Mouse (Mus musculus) MEL (cell line): ENCODE results near the gene Rnpep. TPM values are rescaled to one million over a fixed set of nuclear protein-coding genes. Genes with fewer than 3 reads are reported as not detected.

ENCODE experiments used
- DNase-seq: peaks from one replicate; pipeline ENCODE4 v3.0.0; 2011; ENCODE audit warnings: low read depth, low spot score
- H3K27ac ChIP-seq: 2 replicates; pipeline ENCODE4 v1.5.1; 2012; ENCODE audit warnings: low read depth, mild to moderate bottlenecking, control low read depth, low read length, moderate library complexity; ENCODE audit not compliant: control insufficient read depth
- H3K27me3 ChIP-seq, 2 experiments: fragments of 150-350 bp in 1 of 2; sonication (generic) in 1 of 2; 2 replicates each; pipeline ENCODE4 v1.6.1; 2012; ENCODE audit warnings: low read length in 2 of 2, mild to moderate bottlenecking in 2 of 2, improper control_type of control experiment in 1 of 2, moderate library complexity in 1 of 2; ENCODE audit not compliant: insufficient read depth in 2 of 2, control insufficient read depth in 1 of 2
- H3K36me3 ChIP-seq, 2 experiments: 2 replicates each; pipeline ENCODE4 v1.6.1; 2012 to 2014; ENCODE audit warnings: low read length in 2 of 2, improper control_type of control experiment in 1 of 2, inconsistent platforms in 1 of 2, mild to moderate bottlenecking in 1 of 2; ENCODE audit not compliant: insufficient read depth in 2 of 2, control insufficient read depth in 1 of 2
- H3K4me1 ChIP-seq, 2 experiments: fragments of 150-350 bp in 1 of 2; sonication (generic) in 1 of 2; 2 replicates each; pipeline ENCODE4 v1.6.1; 2012; ENCODE audit warnings: low read length in 2 of 2, improper control_type of control experiment in 1 of 2, mild to moderate bottlenecking in 1 of 2; ENCODE audit not compliant: insufficient read depth in 2 of 2, control insufficient read depth in 1 of 2
- H3K4me3 ChIP-seq, 2 experiments: fragments of 150-350 bp in 1 of 2; sonication (generic) in 1 of 2; 2 replicates each; pipeline ENCODE4 v1.5.1; 2012; ENCODE audit warnings: low read depth in 2 of 2, low read length in 2 of 2, mild to moderate bottlenecking in 2 of 2, moderate library complexity in 2 of 2, control low read depth in 1 of 2, improper control_type of control experiment in 1 of 2; ENCODE audit not compliant: control insufficient read depth in 1 of 2, insufficient read depth in 1 of 2
- H3K79me2 ChIP-seq: 2 replicates; pipeline ENCODE4 v1.6.1; 2012; ENCODE audit warnings: mild to moderate bottlenecking, low read length, moderate library complexity; ENCODE audit not compliant: control insufficient read depth, poor library complexity, insufficient read depth
- H3K9ac ChIP-seq: 2 replicates; pipeline ENCODE4 v1.6.1; 2012; ENCODE audit warnings: low read depth, mild to moderate bottlenecking, control low read depth, low read length, moderate library complexity; ENCODE audit not compliant: control insufficient read depth, poor library complexity, severe bottlenecking
- H3K9me3 ChIP-seq: fragments of 150-350 bp; sonication (generic); replicated peaks from 2 replicates; pipeline ENCODE4 v1.6.1; 2012; ENCODE audit warnings: mild to moderate bottlenecking, low read length, improper control_type of control experiment, moderate library complexity; ENCODE audit not compliant: insufficient read depth
- CHD1 ChIP-seq: IDR thresholded peaks from 2 replicates; pipeline ENCODE4 v1.6.1; 2012; ENCODE audit warnings: low read depth, mild to moderate bottlenecking, inconsistent platforms, low read length, improper control_type of control experiment
- CHD2 ChIP-seq: IDR thresholded peaks from 2 replicates; pipeline ENCODE4 v1.6.1; 2011; ENCODE audit warnings: low read length, improper control_type of control experiment
- CTCF ChIP-seq, 3 experiments: IDR thresholded peaks in 2 of 3; conservative IDR thresholded peaks in 1 of 3; 2 replicates each; pipeline ENCODE4 v1.5.1; 2011 to 2012; ENCODE audit warnings: low read length in 3 of 3, low read depth in 2 of 3, mild to moderate bottlenecking in 2 of 3, improper control_type of control experiment in 1 of 3, inconsistent platforms in 1 of 3, mixed read lengths in 1 of 3, moderate library complexity in 1 of 3; ENCODE audit not compliant: control insufficient read depth in 1 of 3, insufficient read depth in 1 of 3, poor library complexity in 1 of 3, severe bottlenecking in 1 of 3
- ELF1 ChIP-seq: IDR thresholded peaks from 2 replicates; pipeline ENCODE4 v1.6.1; 2014; ENCODE audit warnings: low read depth, mild to moderate bottlenecking, inconsistent platforms, low read length, improper control_type of control experiment, moderate library complexity
- ETS1 ChIP-seq: IDR thresholded peaks from 2 replicates; pipeline ENCODE4 v1.6.1; 2012; ENCODE audit warnings: low read depth, mild to moderate bottlenecking, inconsistent platforms, low read length, improper control_type of control experiment, moderate library complexity
- GABPA ChIP-seq: IDR thresholded peaks from 2 replicates; pipeline ENCODE4 v1.6.1; 2012; ENCODE audit warnings: low read depth, mild to moderate bottlenecking, inconsistent platforms, low read length, improper control_type of control experiment, moderate library complexity
- GATA1 ChIP-seq: IDR thresholded peaks from 2 replicates; pipeline ENCODE4 v1.6.1; 2011; ENCODE audit warnings: low read depth, low read length, improper control_type of control experiment
- HCFC1 ChIP-seq: IDR thresholded peaks from 2 replicates; pipeline ENCODE4 v1.6.1; 2012; ENCODE audit warnings: low read depth, mild to moderate bottlenecking, inconsistent platforms, low read length, improper control_type of control experiment, moderate library complexity
- JUND ChIP-seq: IDR thresholded peaks from 2 replicates; pipeline ENCODE4 v1.6.1; 2011; ENCODE audit warnings: low read depth, mild to moderate bottlenecking, improper control_type of control experiment, low read length
- KAT2A ChIP-seq: conservative IDR thresholded peaks from 2 replicates; pipeline ENCODE4 v1.6.1; 2012; ENCODE audit warnings: low read depth, low read length, improper control_type of control experiment, inconsistent platforms
- MAFK ChIP-seq: IDR thresholded peaks from 2 replicates; pipeline ENCODE4 v1.6.1; 2011; ENCODE audit warnings: low read depth, mild to moderate bottlenecking, low read length, improper control_type of control experiment, borderline replicate concordance
- MAZ ChIP-seq: IDR thresholded peaks from 2 replicates; pipeline ENCODE4 v1.6.1; 2012; ENCODE audit warnings: low read depth, mild to moderate bottlenecking, inconsistent platforms, low read length, improper control_type of control experiment
- MEF2A ChIP-seq: IDR thresholded peaks from 2 replicates; pipeline ENCODE4 v1.6.1; 2014; ENCODE audit warnings: low read depth, mild to moderate bottlenecking, inconsistent platforms, low read length, improper control_type of control experiment; ENCODE audit not compliant: poor library complexity, insufficient replicate concordance, severe bottlenecking; ENCODE audit errors: extremely low read depth
- MYB ChIP-seq: IDR thresholded peaks from 2 replicates; pipeline ENCODE4 v1.6.1; 2011; ENCODE audit warnings: mild to moderate bottlenecking, low read depth, low read length, improper control_type of control experiment
- NELFE ChIP-seq: IDR thresholded peaks from 2 replicates; pipeline ENCODE4 v1.6.1; 2011; ENCODE audit warnings: low read depth, low read length, improper control_type of control experiment
- NRF1 ChIP-seq: IDR thresholded peaks from 2 replicates; pipeline ENCODE4 v1.6.1; 2014; ENCODE audit warnings: low read depth, mild to moderate bottlenecking, inconsistent platforms, low read length, improper control_type of control experiment, moderate library complexity; ENCODE audit not compliant: poor library complexity, insufficient read depth, severe bottlenecking
- POLR2A ChIP-seq, 2 experiments: IDR thresholded peaks; 2 replicates each; pipeline ENCODE4 v1.6.1; 2011 to 2012; ENCODE audit warnings: low read length in 2 of 2, mild to moderate bottlenecking in 2 of 2, control low read depth in 1 of 2, improper control_type of control experiment in 1 of 2, low read depth in 1 of 2, moderate library complexity in 1 of 2; ENCODE audit not compliant: control insufficient read depth in 1 of 2, insufficient read depth in 1 of 2, poor library complexity in 1 of 2
- POLR2AphosphoS2 ChIP-seq: IDR thresholded peaks from 2 replicates; pipeline ENCODE4 v1.6.1; 2011; ENCODE audit warnings: low read length, improper control_type of control experiment
- RAD21 ChIP-seq: IDR thresholded peaks from 2 replicates; pipeline ENCODE4 v1.6.1; 2011; ENCODE audit warnings: mild to moderate bottlenecking, low read depth, low read length, improper control_type of control experiment
- RCOR1 ChIP-seq: IDR thresholded peaks from 2 replicates; pipeline ENCODE4 v1.6.1; 2012; ENCODE audit warnings: low read depth, mild to moderate bottlenecking, inconsistent platforms, low read length, improper control_type of control experiment
- SIN3A ChIP-seq: IDR thresholded peaks from 2 replicates; pipeline ENCODE4 v1.6.1; 2012; ENCODE audit warnings: low read length, improper control_type of control experiment, inconsistent platforms
- SMC3 ChIP-seq: IDR thresholded peaks from 2 replicates; pipeline ENCODE4 v1.6.1; 2011; ENCODE audit warnings: low read depth, low read length, improper control_type of control experiment
- TBP ChIP-seq: IDR thresholded peaks from 2 replicates; pipeline ENCODE4 v1.8.0; 2011; ENCODE audit warnings: low read depth, low read length, improper control_type of control experiment
- TCF12 ChIP-seq: IDR thresholded peaks from 2 replicates; pipeline ENCODE4 v1.6.1; 2014; ENCODE audit warnings: low read depth, mild to moderate bottlenecking, inconsistent platforms, low read length, improper control_type of control experiment, moderate library complexity
- UBTF ChIP-seq: IDR thresholded peaks from 2 replicates; pipeline ENCODE4 v1.6.1; 2012; ENCODE audit warnings: low read depth, mild to moderate bottlenecking, inconsistent platforms, low read length, improper control_type of control experiment, moderate library complexity, borderline replicate concordance; ENCODE audit not compliant: insufficient read depth
- USF1 ChIP-seq: IDR thresholded peaks from 2 replicates; pipeline ENCODE4 v1.6.1; 2014; ENCODE audit warnings: low read depth, mild to moderate bottlenecking, inconsistent platforms, low read length, improper control_type of control experiment, moderate library complexity
- USF2 ChIP-seq, 2 experiments: IDR thresholded peaks; 2 replicates each; pipeline ENCODE4 v1.6.1; 2011 to 2012; ENCODE audit warnings: improper control_type of control experiment in 2 of 2, low read length in 2 of 2, borderline replicate concordance in 1 of 2, inconsistent platforms in 1 of 2, low read depth in 1 of 2, mild to moderate bottlenecking in 1 of 2; ENCODE audit not compliant: insufficient read depth in 1 of 2
- ZC3H11A ChIP-seq: IDR thresholded peaks from 2 replicates; pipeline ENCODE4 v1.6.1; 2012; ENCODE audit warnings: low read depth, mild to moderate bottlenecking, inconsistent platforms, low read length, improper control_type of control experiment
- ZMIZ1 ChIP-seq: IDR thresholded peaks from 2 replicates; pipeline ENCODE4 v1.6.1; 2012; ENCODE audit warnings: low read depth, mild to moderate bottlenecking, inconsistent platforms, low read length, improper control_type of control experiment, moderate library complexity
- polyA plus RNA-seq, 2 experiments: library from polyadenylated mRNA; stranded (reverse) in 1 of 2; unstranded in 1 of 2; fragments of >175 nt in 1 of 2; fragments of >200 nt in 1 of 2; gene quantifications; 2 replicates each; pipeline versions ENCODE4 v1.2.1 to v1.2.4; 2012; ENCODE audit warnings: low replicate concordance in 2 of 2, low read depth in 1 of 2; ENCODE audit not compliant: insufficient read length in 2 of 2, insufficient read depth in 1 of 2, missing spikeins in 1 of 2
- total RNA-seq: library from RNA; depleted of rRNA; stranded (reverse); fragments of 300-350 nt; gene quantifications from 2 replicates; pipeline ENCODE4 v1.2.3, GENCODE M21; 2012

Rnpep gene
- total and polyA plus RNA-seq, 3 experiments: 6.5 to 17.4 TPM; not detected in 1

- TF ChIP-seq MEF2A: no peak
- TF ChIP-seq USF1: no peak
- TF ChIP-seq TBP: peak; percentile 84; the same call in 1 of the 2 replicates
- TF ChIP-seq CHD1: 0 out of 2 replicates have a peak, but pooled peaks have one; percentile 73
- TF ChIP-seq SIN3A: peak; percentile 67; the same call in 1 of the 2 replicates
- TF ChIP-seq POLR2A (IDR thresholded peaks at IDR 0.05; ENCODE audit: control insufficient read depth in 1 of 2, insufficient read depth in 1 of 2, low read depth in 1 of 2, low read length in 2 of 2, poor library complexity in 1 of 2): peak; percentile 87 to 94
- no peak for TF ChIP-seq GATA1
- TF ChIP-seq GABPA: no peak
- TF ChIP-seq CTCF (IDR thresholded peaks at IDR 0.05 in 2 of 3, conservative IDR thresholded peaks at IDR 0.05 in 1 of 3; ENCODE audit: control insufficient read depth in 1 of 3, insufficient read depth in 1 of 3, low read depth in 2 of 3, low read length in 3 of 3, poor library complexity in 1 of 3, severe bottlenecking in 1 of 3): no peak
- peak; percentile 83 for TF ChIP-seq NELFE
- no peak for TF ChIP-seq JUND
- no peak for TF ChIP-seq ETS1
- no peak for TF ChIP-seq RAD21
- TF ChIP-seq MAFK: no peak
- TF ChIP-seq TCF12: no peak; the same call in 1 of the 2 replicates
- no peak for TF ChIP-seq NRF1
- peak; percentile 68 for TF ChIP-seq ELF1
- TF ChIP-seq UBTF: no peak
- TF ChIP-seq ZMIZ1: peak; percentile 76; the same call in 1 of the 2 replicates
- no peak for TF ChIP-seq USF2 (IDR thresholded peaks at IDR 0.05; ENCODE audit: borderline replicate concordance in 1 of 2, insufficient read depth in 1 of 2, low read depth in 1 of 2, low read length in 2 of 2)
- TF ChIP-seq ZC3H11A: no peak
These were observed 29.6 kb upstream of the Rnpep start, which contains the start of gene Timm17a (continued) for GRCm38 (mm10) chr1:135313284-135314031.

DNA sequence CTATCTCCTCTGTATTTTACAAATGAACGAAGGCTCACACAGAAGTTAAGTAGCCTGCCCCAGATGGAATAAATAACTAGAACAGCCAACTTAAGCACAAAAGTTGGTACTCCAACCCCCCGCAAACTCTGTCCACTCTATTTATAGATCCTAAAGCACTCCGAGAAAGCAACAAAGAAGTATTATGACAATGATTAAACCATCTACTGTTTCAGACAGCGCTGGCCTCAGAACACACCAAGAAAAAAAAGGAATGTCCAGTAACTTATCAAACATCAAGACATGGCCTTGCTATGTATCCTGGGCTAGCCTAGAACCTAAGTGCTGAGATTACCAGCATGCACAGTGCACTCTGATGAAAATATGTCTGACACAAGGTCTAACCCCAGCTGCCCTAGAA is 28.3 kb upstream of the Rnpep start:
- no peak for TF ChIP-seq ZMIZ1
- no peak for TF ChIP-seq NRF1
- TF ChIP-seq KAT2A: no peak
- no peak for TF ChIP-seq RCOR1
- no peak for TF ChIP-seq POLR2AphosphoS2
- TF ChIP-seq HCFC1: no peak
- TF ChIP-seq CHD2: no peak
- no peak for TF ChIP-seq MYB
- TF ChIP-seq USF1: no peak
- no peak for TF ChIP-seq MAZ
- no peak for TF ChIP-seq MEF2A
- TF ChIP-seq SMC3: no peak
- TF ChIP-seq RAD21: no peak
- no peak for TF ChIP-seq TCF12
- no peak for TF ChIP-seq CTCF (IDR thresholded peaks at IDR 0.05 in 2 of 3, conservative IDR thresholded peaks at IDR 0.05 in 1 of 3; ENCODE audit: control insufficient read depth in 1 of 3, insufficient read depth in 1 of 3, low read depth in 2 of 3, low read length in 3 of 3, poor library complexity in 1 of 3, severe bottlenecking in 1 of 3)
- peak overlapping the region; percentile 96 for H3K9ac ChIP-seq

More for the DNA sequence above, 28.3 kb upstream of the Rnpep start:
- peak overlapping the region; percentile 89 to 96 for H3K4me3 ChIP-seq
- H3K9me3 ChIP-seq: no peaks in the 10 kb centered on the region
- no peak overlapping the region for H3K27ac ChIP-seq
- peaks cover 9 to 17% of the 10 kb centered on the region in 2 experiments for H3K36me3 ChIP-seq
- no peak for DNase-seq
- H3K4me1 ChIP-seq: peaks cover 4 to 13% of the 10 kb centered on the region in 2 experiments; a peak in 3 of 4 replicates
- H3K79me2 ChIP-seq: peaks cover 36% of the 10 kb centered on the region
- no peaks in the 10 kb centered on the region for H3K27me3 ChIP-seq
